Mouse (Mus musculus) skeletal muscle tissue, postnatal 0 days (tissue): ENCODE data around the gene Mindy4b-ps. TPM values are rescaled to one million over a fixed set of nuclear protein-coding genes. Genes with fewer than 3 reads are reported as not detected.

Experiments used
- polyA plus RNA-seq: library from polyadenylated mRNA; unstranded; fragments of >200 nt; fragmentation: Nextera tagmentation; extraction: Ambion mirVana; gene quantifications from 2 replicates; pipeline ENCODE4 v1.2.1, GENCODE M21; 2015

The Mindy4b-ps gene
- polyA plus RNA-seq: not detected in 2 replicates

DNA sequence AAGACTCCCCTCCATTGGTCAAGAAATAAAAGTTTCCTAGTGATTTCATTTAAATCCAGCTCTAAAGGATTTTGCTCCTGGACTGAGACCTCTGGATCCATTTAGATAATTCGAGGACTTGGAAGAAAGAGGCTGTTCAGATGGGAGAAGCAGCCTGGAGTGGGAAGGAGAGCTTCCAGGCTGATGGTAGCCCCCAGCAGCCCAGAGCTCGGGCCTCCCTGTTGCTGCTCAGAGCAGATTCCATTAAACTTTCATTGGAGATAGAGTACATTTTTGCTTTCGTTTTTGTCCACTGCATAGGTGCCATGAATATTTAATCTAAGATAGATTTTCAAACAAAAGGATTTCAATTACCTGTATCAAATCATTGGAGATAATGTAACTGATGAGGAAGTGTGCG, at the start of gene Mindy4b-ps:
Gene Mindy4b-ps, minus strand, starts transcription at position 101 of the 400 bp plus-strand sequence.

Other genes with a start within 250 kb of the Mindy4b-ps start
- 11.9 and 12.5 TPM in 2 replicates for gene Selenot, start 245.7 kb downstream of the Mindy4b-ps start, polyA plus RNA-seq
- not detected in 2 replicates for gene Erich6, start 185.1 kb downstream of the Mindy4b-ps start, polyA plus RNA-seq
- gene Siah2, start 129.9 kb downstream of the Mindy4b-ps start, polyA plus RNA-seq: 3.4 TPM in 2 replicates
- not detected in 2 replicates for gene Clrn1, start 63.0 kb upstream of the Mindy4b-ps start, polyA plus RNA-seq
- 0.32 TPM in 2 replicates for gene Med12l, start 183.5 kb upstream of the Mindy4b-ps start, polyA plus RNA-seq